Mouse (Mus musculus) liver, postnatal 0 days (tissue): ENCODE results near the gene Nfu1.

ENCODE experiments used
- CTCF ChIP-seq: sonication (generic); IDR thresholded peaks from 2 replicates; pipeline ENCODE4 v1.5.1; 2016; ENCODE audit warnings: antibody characterized with exemption, low read depth
- EP300 ChIP-seq: IDR thresholded peaks from 2 replicates; pipeline ENCODE4 v1.6.1; 2016; ENCODE audit warnings: antibody characterized with exemption, low read depth, mild to moderate bottlenecking

GRCm38 (mm10) chr6:87008887-87009286, at the start of gene Nfu1:
- TF ChIP-seq CTCF: no peak
- TF ChIP-seq EP300: no peak
